Mouse (Mus musculus) heart, embryonic 16.5 days (tissue): ENCODE measurements around the gene Adamts3. TPM values are rescaled to one million over a fixed set of nuclear protein-coding genes. Genes with fewer than 3 reads are reported as not detected.

Experiments
- ATAC-seq: fragments of 200-750 bp; cut with Nextera tagmentation; replicated peaks from 2 replicates; pipeline ENCODE4 v1.8.0; 2017; ENCODE audit warnings: moderate number of reproducible peaks; ENCODE audit not compliant: insufficient read depth, low FRiP score; ENCODE audit errors: extremely low read depth
- H3K27ac ChIP-seq: fragments of 300-500 bp; sonication (generic); 2 replicates; pipeline ENCODE4 v1.5.1; 2014; ENCODE audit warnings: mild to moderate bottlenecking, low read length, control low read depth, moderate library complexity
- H3K27me3 ChIP-seq: fragments of 300-500 bp; sonication (generic); 2 replicates; pipeline ENCODE4 v1.6.1; 2014; ENCODE audit warnings: low read length, mixed read lengths; ENCODE audit not compliant: control insufficient read depth, insufficient read depth
- H3K36me3 ChIP-seq: fragments of 300-500 bp; sonication (generic); 2 replicates; pipeline ENCODE4 v1.6.1; 2014; ENCODE audit not compliant: control insufficient read depth, insufficient read depth
- H3K4me1 ChIP-seq: fragments of 300-500 bp; sonication (generic); 2 replicates; pipeline ENCODE4 v1.6.1; 2014; ENCODE audit warnings: low read length, mixed read lengths; ENCODE audit not compliant: control insufficient read depth, insufficient read depth
- H3K4me2 ChIP-seq: fragments of 300-500 bp; sonication (generic); 2 replicates; pipeline ENCODE4 v1.6.1; 2014; ENCODE audit warnings: low read depth, mild to moderate bottlenecking, control low read depth, low read length
- H3K4me3 ChIP-seq: fragments of 300-500 bp; sonication (generic); 2 replicates; pipeline ENCODE4 v1.5.1; 2014; ENCODE audit warnings: mild to moderate bottlenecking, control low read depth, low read length
- H3K9ac ChIP-seq: fragments of 300-500 bp; sonication (generic); 2 replicates; pipeline ENCODE4 v1.6.1; 2014; ENCODE audit warnings: low read length, control low read depth
- H3K9me3 ChIP-seq: fragments of 300-500 bp; sonication (generic); replicated peaks from 2 replicates; pipeline ENCODE4 v1.6.1; 2016; ENCODE audit warnings: low read length; ENCODE audit not compliant: control insufficient read depth
- WGBS: fragments of 180-500 bp; shearing (Covaris S2); extraction: QIAGEN DNeasy Blood & Tissue Kit; methylation state at CpG from one replicate; pipeline ENCODE4 v1.1.7; 2014; 5-methylcytosine and 5-hydroxymethylcytosine counted together
- polyA plus RNA-seq: library from polyadenylated mRNA; unstranded; fragments of >200 nt; fragmentation: Nextera tagmentation; extraction: Ambion mirVana; gene quantifications from 2 replicates; pipeline ENCODE4 v1.2.1, GENCODE M21; 2015

The Adamts3 gene
- polyA plus RNA-seq, 1 experiment from 2014 or later = 3.0 TPM

DNA sequence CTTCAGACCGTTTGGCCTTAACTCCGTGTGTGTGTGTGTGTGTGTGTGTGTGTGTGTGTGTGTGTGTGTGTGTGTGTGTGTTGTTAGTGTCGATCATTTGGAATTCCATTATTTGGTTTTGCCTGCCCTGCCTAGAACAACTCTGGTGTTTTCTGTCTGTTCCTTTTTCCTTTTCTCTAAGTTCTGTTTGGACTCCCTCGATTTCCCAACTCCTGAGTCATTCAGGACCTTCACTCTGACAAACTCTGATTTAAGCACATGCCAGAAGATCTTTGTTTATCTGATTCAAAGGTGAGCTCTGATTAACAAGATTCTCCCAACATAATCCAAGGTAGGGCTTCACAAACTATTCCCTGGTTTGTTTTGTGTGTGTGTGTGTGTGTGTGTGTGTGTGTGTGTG lies 1.9 kb upstream of the Adamts3 start:
- no peak overlapping the region for H3K4me2 ChIP-seq
- 66% methylated on average over 4 of the region's 4 CpGs for WGBS
- ATAC-seq = no peak

DNA sequence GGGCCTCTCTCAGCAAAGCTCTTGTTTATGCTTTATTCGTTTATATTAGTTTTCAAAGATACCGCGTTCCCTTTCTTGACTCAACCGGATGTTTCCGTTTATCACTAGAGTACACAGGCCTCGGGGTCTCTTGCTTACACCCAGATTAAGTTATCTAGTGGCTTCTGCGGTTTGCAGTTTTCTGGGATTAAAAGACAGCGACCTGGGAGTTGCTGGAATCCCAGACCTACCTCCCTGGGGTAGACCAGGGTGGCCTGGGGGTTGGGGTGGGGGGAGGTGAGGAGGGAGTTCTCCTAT lies 722 bp upstream of the Adamts3 start:
- H3K27ac ChIP-seq = no peak overlapping the region
- 11% methylated on average over 8 of the region's 8 CpGs for WGBS
- H3K9ac ChIP-seq = peak overlapping the region; percentile 83

More for the DNA sequence above, 1.9 kb upstream of the Adamts3 start:
- Histone ChIP-seq H3K4me3 (no peak overlapping the region), H3K4me1 (peaks cover 7% of the 10 kb centered on the region), H3K9ac (no peak overlapping the region), H3K9me3 (no peaks in the 10 kb centered on the region), H3K27ac (no peak overlapping the region), H3K27me3 (no peaks in the 10 kb centered on the region), H3K36me3 (no peaks in the 10 kb centered on the region)

DNA sequence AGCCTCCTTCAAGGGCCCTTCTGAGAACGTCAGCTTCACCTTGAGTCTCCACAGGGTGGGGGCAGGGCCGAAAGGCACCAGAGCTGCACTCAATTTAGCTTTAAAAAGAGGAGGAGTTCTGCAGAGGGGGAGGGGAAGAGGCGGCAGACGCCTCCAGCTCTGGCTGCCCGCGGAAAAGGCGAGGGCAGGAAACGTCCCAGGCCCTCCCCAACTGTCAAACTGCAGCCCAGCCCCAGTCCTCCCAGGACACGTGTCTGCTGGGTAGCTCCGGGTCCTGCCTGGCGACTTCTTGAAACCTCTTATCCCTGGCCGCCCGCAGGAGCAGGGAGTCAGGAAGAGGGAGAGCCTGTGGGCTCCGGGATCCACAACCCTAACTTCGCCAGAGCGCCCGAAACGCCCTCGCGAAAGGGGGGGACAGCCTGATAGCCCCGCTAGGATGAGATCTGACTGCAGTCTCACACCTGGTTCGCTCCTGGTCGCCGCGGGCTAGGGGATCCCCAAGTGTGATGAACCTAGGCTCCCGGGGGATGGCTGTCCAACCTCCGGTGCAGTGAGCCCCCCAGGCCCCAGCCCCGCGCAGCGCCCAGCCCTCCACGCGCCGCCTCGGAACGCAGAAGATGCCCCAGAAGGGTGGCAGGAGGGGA lies 921 bp downstream of the Adamts3 start:
- peak; percentile 86 for ATAC-seq
- H3K9ac ChIP-seq = peak overlapping the region; percentile 83
- H3K4me1 ChIP-seq = peaks cover 7% of the 10 kb centered on the region
- no peaks in the 10 kb centered on the region for H3K9me3 ChIP-seq
- peak overlapping the region; percentile 96 for H3K4me2 ChIP-seq
- peak overlapping the region; percentile 75 for H3K4me3 ChIP-seq
- no peaks in the 10 kb centered on the region for H3K27me3 ChIP-seq
- WGBS = under 1% methylated on average over 35 of the region's 35 CpGs
- no peaks in the 10 kb centered on the region for H3K36me3 ChIP-seq
- H3K27ac ChIP-seq = peak overlapping the region; percentile 70

More for the DNA sequence above, 722 bp upstream of the Adamts3 start:
- Histone ChIP-seq H3K27me3 (no peaks in the 10 kb centered on the region), H3K9me3 (no peaks in the 10 kb centered on the region), H3K4me1 (peaks cover 7% of the 10 kb centered on the region), H3K36me3 (no peaks in the 10 kb centered on the region), H3K4me3 (peak overlapping the region; percentile 75), H3K4me2 (peak overlapping the region; percentile 96)
- ATAC-seq = no peak

DNA sequence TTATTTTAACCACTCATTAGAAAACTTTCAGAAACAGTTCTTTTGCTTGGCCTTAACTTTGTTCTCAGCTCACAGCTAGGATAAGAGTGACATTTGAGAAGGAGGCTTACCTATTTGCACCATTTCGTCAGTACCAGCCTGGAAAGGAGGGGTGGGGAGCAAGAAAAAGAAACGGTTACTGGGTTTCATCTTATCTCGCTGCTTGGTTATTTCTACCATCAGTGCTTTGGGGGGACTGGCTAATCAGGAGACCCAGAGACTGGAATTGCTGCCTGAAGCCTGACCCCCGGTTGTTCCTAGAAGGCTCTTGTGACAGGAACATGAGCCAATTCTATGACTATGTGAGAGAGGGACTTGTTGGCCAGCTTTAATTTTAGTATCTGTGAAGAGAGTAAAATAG lies 1.7 kb downstream of the Adamts3 start:
- Histone ChIP-seq H3K4me2 (peak overlapping the region; percentile 96), H3K27ac (peak overlapping the region; percentile 70), H3K9ac (no peak overlapping the region), H3K4me3 (peak overlapping the region; percentile 75), H3K9me3 (no peaks in the 10 kb centered on the region), H3K27me3 (no peaks in the 10 kb centered on the region), H3K36me3 (no peaks in the 10 kb centered on the region), H3K4me1 (peaks cover 7% of the 10 kb centered on the region)
- no peak for ATAC-seq
- WGBS = 29% methylated on average over 4 of the region's 4 CpGs

DNA sequence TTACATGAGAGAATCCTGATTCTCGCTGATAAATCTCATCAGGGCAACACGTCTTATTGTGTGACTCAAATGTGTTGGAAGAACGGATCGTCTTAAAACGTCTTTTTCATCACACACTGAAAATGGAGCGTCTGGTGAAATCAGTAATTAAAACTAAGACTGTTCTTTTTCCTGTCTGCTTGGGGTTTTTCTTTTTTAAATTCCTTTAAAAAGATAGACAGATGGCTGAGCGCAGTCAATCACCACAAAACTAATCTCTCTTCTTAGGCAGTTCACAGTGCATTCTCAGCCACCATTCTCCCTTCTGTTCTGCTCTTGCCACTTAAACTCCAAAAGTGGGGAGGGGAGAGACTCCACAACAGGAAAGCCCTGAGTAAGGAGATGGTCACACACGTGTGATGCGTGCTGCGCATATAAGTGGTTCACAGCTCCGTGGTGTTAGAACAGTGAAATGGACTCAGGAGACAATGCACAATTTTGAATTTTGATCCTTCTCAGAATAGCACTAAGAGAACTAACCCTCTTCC lies 4.2 kb downstream of the Adamts3 start:
- WGBS = 85% methylated on average over 11 of the region's 11 CpGs
- H3K4me3 ChIP-seq = no peak overlapping the region
- H3K27me3 ChIP-seq = no peaks in the 10 kb centered on the region
- no peaks in the 10 kb centered on the region for H3K9me3 ChIP-seq
- no peaks in the 10 kb centered on the region for H3K36me3 ChIP-seq
- ATAC-seq = no peak
- H3K4me1 ChIP-seq = peaks cover 7% of the 10 kb centered on the region
- no peak overlapping the region for H3K4me2 ChIP-seq
- no peak overlapping the region for H3K9ac ChIP-seq
- no peak overlapping the region for H3K27ac ChIP-seq

DNA sequence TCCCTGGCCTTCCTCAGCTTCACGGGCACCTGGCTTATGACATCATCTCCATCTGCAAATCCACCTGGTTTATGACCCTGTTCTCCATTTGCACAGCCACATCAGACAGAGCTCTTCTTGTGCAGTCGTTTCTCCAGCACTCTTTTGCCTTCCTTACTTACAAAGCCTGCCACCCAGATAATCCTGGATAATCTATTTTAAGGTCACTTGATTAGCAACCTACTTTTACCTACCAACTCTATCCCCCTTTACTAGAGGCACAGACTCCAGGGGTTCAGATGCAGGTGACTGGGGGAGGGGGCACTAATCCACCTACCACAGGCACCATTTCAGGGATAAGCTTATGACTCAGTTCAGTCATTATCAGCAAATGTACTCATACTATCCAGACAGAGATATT lies 10.5 kb downstream of the Adamts3 start:
- no peaks in the 10 kb centered on the region for H3K36me3 ChIP-seq
- no peak overlapping the region for H3K27ac ChIP-seq
- no peaks in the 10 kb centered on the region for H3K27me3 ChIP-seq
- no peak overlapping the region for H3K4me2 ChIP-seq
- no peak overlapping the region for H3K9ac ChIP-seq
- no peak for ATAC-seq
- no peaks in the 10 kb centered on the region for H3K9me3 ChIP-seq
- peaks cover 6% of the 10 kb centered on the region for H3K4me1 ChIP-seq
- 34% methylated on average over 2 of the region's 2 CpGs for WGBS
- no peak overlapping the region for H3K4me3 ChIP-seq

DNA sequence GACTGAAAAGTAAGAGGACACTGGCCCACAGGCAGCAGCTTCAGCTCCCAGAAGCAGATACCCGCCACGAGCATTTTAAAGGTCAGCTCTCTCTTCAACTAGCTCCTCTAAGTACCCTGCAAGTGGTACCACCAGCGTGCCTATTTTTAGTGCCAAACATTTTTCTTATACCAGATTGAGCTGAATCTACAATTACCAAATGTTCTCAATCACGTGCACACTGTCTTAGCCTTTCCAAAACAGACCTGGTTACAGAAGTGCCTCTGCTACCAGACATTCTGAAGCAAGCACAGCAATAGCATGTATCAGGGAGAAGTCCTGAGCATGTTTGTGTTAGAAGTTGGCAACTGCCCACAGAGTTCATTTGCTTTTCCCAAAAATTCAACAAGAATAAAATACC lies 23.5 kb downstream of the Adamts3 start:
- H3K4me1 ChIP-seq = peaks cover 5% of the 10 kb centered on the region
- H3K9me3 ChIP-seq = no peaks in the 10 kb centered on the region
- no peak overlapping the region for H3K9ac ChIP-seq
- no peak overlapping the region for H3K4me3 ChIP-seq
- no peak overlapping the region for H3K27ac ChIP-seq
- ATAC-seq = no peak
- no peak overlapping the region for H3K4me2 ChIP-seq
- WGBS = 39% methylated on average over 4 of the region's 4 CpGs
- no peaks in the 10 kb centered on the region for H3K36me3 ChIP-seq
- H3K27me3 ChIP-seq = no peaks in the 10 kb centered on the region

DNA sequence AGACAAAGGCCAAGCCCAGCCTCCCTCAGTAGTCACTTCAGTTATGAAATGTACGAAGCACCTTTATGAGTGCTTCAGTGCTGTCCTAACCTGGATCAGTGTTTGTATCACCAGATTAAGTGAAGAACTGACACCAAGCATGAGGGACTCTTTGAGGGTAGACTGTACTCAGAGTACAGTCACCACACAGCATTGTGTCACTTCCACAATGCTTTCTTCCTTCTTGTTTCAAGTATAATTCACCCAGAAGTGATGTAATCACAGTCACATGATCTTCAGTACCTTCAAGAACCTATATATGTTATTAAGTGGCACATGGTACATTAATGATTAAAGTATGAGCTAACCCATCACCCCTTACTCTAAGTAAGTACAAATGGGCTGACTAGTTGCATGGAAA lies 24.3 kb downstream of the Adamts3 start:
- Histone ChIP-seq H3K4me1 (peaks cover 5% of the 10 kb centered on the region), H3K4me2 (no peak overlapping the region), H3K27ac (no peak overlapping the region), H3K9me3 (no peaks in the 10 kb centered on the region), H3K9ac (no peak overlapping the region), H3K27me3 (no peaks in the 10 kb centered on the region), H3K4me3 (no peak overlapping the region), H3K36me3 (no peaks in the 10 kb centered on the region)
- WGBS = 89% methylated on average over 1 of the region's 1 CpGs
- no peak for ATAC-seq

DNA sequence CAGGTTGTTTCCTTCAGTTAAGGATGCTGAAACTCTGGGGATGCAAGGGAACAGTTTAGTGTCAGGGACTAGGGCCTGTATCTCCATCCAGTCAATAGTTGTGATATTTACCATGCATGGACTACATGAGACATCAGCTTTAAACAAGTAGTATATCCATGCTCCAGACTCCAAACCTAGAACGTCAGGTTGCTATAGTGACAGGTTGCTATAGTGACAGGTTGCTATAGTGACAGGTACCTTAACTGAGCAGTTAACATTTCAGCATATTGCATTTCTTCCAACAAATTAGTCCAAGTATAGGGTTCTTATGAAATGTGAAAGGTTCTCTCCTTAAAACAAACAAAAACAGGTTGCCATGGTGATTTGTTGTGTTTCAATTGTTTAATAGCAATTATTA lies 36.6 kb downstream of the Adamts3 start:
- H3K27ac ChIP-seq = no peak overlapping the region
- no peak overlapping the region for H3K9ac ChIP-seq
- no peak overlapping the region for H3K4me3 ChIP-seq
- no peak for ATAC-seq
- 76% methylated on average over 1 of the region's 1 CpGs for WGBS
- no peaks in the 10 kb centered on the region for H3K36me3 ChIP-seq
- H3K4me2 ChIP-seq = no peak overlapping the region
- H3K9me3 ChIP-seq = no peaks in the 10 kb centered on the region
- no peaks in the 10 kb centered on the region for H3K27me3 ChIP-seq
- H3K4me1 ChIP-seq = peaks cover 17% of the 10 kb centered on the region
